Mouse (Mus musculus) heart, postnatal 4 days (tissue): ENCODE results near the gene Slc24a1. TPM values are rescaled to one million over a fixed set of nuclear protein-coding genes. Genes with fewer than 3 reads are reported as not detected.
"Not testable (repeated sequence)": the region's sequence is repeated elsewhere in the genome, so short reads cannot be mapped to it uniquely, and the experiment has no call there.

Experiments
- DNase-seq: peaks from one replicate; pipeline ENCODE4 v3.0.0; 2021
- total RNA-seq, 2 experiments: library from RNA; stranded (reverse); gene quantifications; 2 replicates each; pipeline ENCODE4 v1.2.3; 2021

Gene Slc24a1
- under 1 TPM; 0.21 to 0.29 TPM for total RNA-seq

DNA sequence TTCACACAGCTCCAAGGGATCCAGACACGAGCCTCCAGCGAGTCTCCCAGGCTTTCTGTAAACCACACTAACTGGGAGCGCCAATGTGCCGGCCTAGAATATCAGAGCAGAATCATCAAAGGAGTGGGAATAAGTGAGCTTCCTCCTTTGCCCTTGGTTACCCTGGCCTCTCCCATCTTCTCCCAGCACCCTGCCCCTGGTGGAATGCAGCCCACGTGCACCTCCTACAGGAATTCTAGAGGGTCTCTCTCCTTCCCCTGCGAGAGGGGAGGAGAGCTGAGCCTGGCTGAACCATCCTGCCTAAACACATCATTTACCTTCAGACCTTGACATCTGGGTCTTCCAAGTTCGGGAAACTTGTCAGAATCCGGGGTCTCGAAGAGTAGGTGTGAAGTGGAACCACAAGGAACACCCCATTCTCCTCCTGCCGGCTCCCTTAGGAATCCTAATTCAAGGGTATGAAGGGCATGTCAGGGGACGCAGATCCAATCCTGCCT is at the start of gene Slc24a1:
TSS of gene Slc24a1 (minus strand) at position 447 of the 497 bp plus-strand sequence.
- DNase-seq = no peak

DNA sequence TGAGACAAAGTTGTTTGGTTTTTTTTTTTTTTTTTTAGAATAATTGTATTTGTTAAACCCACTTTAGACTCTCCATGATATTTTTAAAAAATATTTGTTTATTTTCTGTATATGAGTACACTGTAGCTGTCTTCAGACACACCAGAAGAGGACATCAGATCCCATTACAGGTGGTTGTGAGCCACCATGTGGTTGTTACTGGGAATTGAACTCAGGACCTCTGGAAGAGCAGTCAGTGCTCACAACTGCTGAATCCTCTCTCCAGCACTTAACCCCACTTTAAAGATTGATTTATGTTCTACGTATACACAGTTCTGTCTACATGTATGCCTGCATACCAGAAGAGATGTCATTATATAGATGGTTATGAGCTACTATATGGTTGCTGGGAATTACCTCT is 44.1 kb upstream of the Slc24a1 start:
- not testable (repeated sequence) for DNase-seq

DNA sequence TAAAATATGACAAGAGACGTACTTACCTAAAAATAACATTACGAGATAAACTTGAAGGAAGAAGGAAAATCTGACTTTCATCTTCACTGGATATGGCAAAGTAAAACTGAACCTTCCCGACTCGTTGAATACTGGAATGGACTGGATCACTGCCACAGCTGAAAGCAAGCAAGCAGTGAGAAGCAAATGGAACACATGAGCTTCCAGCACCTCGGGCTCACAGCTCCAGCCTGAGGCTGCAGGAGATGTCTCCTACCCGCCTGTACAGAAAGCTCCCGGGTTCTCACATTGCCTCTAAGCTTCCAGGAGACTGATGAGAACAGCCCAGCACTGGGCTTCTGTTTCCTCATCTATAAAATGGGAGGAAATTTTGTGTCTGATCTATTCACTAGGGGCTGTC is 38.9 kb upstream of the Slc24a1 start:
- no peak for DNase-seq

DNA sequence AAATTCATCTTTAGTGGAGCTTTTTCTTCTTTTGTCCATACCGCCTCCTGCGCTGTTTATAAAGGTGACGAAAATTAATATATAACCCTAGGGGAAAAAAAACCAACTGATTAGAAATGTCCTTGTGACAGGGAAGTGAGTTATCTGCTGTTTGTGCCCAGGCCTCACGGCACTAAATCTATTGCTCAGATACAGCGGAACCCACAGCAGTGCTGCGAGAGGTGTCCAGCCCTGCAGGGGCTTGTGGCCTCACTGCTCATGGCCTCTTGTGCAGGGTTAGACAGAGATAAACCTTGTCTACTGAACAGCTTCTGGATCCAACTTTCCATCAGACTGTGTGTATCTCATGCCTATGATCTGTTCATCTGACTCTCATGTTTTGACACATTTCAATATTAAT is 37.0 kb upstream of the Slc24a1 start:
- DNase-seq = no peak

DNA sequence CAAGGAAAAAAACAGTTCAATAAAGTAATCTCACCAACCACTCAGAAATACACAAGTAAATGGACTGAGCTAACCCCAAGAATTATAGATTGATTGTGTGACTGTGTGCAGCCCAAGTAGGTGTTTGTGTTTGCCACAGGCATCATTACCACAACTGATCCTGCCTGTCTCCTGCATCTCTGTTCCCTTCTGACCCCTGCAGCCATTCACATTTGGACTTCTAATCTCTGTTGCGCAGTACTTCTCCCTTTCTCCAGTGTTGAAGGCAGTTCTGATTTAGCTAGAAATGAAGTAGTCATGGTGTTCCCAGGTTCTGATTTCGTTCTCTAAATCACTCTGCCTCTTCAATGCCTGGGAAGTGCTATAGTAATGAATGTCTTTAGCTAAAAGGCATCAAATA is 36.2 kb upstream of the Slc24a1 start:
- DNase-seq = no peak

DNA sequence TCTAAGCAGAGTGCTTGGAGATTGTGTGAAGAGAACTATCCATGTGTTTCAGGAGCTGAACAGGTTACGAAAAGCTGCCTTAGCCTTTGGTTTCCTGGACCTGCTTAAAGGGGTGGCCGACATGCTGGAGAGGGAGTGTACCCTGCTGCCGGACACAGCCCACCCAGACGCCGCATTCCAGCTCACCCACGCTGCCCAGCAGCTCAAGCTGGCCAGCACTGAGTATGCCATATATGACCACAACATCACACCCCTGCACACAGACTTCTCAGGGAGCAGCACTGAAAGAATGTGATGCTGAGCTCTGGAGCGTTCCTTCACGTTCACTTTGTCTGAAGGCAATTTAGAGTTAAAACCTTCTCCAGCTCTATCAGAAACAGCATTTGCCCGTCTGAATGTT is 34.4 kb upstream of the Slc24a1 start:
- no peak for DNase-seq

DNA sequence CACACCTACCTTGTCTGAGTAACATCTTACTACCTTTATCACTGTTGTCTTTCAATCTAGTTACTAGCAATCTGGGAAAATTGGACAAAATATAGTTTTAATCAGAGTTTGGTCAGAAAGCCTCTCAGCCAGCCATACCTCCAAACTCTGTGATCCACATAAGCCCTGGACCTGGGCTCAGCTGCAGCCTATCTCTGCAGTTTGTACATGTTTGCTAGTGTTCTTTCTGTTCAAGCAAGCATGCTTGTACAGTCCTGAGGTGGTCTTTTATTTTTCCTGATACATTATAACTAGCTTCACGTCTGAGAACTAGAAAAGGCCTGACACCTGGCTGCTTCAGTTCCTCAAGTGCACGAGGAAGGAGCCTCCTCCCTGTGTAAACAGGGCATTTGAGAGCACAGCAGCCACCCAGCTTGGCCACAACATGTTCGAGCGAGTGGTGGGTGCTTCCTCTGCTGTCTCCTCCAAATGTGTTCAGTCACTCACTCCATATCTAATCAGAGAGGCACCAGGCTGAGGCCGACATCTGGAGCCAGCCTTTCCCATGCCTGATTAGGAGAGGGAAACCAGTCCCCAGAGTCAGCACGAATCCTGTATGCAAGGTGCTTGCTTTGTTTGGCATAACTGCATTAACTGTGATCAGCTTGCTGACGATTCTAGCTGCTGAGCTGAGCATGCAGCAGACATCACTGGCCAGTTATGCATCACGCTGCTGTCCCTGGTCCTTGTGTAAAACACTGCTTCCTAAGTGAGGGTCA is 33.8 kb upstream of the Slc24a1 start:
- no peak for DNase-seq

DNA sequence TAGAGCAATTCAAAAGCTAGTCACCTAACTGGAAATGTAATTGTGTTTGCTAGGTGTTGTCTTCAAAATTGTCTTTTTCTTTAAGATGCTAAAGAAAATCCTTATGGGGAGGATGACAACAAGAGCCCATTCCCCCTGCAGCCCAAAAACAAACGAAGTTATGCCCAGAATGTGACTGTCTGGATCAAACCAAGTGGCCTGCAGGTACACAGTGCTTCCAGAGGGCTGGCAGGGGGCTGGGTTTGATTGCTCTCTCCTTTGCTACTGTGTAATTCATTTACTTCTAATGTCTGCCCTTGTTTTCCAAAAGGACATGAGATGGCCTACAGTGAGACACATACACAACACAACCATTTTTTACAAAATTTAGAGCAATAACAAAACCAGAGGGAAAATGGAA is 30.5 kb upstream of the Slc24a1 start:
- DNase-seq = no peak

DNA sequence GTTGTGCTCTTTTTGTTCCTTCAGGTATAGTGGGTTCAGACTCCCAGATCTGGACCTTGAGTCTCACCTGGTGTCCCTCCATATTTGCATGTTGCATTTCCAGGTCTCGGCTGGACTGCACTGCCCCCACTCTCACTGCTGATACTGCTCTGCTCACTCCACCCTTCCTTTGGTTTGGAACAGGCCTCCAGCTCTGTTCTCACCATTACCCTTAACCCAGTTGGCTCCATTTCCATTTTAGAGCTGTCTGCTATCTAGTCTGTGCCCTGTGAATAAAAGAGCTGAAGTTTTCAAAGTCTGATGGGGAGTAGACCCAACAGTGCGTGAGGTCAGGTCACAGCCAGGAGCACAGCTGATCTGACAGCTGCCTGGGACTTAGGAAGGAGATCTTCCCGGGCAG is 29.1 kb upstream of the Slc24a1 start:
- no peak for DNase-seq

DNA sequence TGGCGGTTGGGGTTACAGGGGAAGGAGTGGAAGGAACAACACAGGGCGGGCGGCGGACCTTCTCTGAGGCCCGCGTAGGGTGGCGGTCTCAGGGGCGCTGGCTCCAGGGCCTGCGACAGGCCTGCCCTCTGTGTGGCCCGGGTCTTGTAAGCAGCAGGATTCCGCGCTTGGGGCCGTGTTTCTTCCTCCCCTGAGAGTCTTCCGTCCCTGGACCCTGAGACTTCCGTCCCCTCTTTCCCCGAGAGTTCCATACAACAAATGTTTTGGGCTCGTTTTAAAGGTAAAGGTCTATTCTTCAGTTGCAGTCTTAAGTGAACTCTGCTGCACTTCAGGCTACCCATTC is 9.5 kb upstream of the Slc24a1 start:
- DNase-seq = no peak

DNA sequence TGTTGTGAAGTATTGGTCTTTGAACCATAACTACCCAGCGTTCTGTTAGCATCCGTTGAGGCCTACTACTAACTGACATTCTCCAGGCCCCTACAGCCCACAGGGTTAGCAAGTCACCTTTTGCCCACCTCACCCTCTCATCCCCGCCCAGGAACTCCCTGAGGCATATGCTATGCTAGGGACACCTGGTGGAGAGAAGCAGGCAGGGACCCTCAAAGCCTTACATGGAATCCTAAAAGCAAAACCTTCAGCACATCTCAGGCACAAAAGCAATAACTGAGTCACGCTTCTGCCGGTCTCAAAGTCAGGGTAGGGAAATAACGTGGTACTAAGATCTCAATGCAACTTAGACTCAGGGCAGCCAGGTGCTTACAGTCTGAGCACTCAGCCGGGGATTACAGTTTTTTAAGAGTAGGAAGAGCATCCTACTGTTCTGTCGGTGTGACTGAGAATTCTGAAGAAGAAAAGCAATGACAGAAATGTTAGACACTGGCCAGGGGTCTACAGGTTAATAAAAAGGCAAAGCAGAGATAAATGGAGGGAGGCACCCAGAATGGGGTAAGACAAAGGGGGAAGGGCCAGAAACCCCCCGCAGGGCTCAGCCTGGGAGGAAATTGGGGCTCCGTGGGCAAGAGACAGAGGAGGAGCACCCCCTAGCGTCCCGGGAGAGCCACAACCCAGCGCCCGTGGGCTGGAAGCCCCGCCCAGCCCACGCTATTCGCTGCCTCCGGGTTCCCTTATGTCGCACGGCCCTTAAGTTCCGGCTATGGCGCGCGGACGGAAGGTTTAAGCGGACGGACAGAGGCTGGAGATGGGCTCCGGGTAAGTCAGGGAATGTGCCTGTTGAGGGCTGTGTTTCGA is 8.9 kb upstream of the Slc24a1 start, which contains the start of gene Ints14:
TSS of gene Ints14 (plus strand) at position 789 of the 861 bp plus-strand sequence.
- peak; percentile 99 for DNase-seq

DNA sequence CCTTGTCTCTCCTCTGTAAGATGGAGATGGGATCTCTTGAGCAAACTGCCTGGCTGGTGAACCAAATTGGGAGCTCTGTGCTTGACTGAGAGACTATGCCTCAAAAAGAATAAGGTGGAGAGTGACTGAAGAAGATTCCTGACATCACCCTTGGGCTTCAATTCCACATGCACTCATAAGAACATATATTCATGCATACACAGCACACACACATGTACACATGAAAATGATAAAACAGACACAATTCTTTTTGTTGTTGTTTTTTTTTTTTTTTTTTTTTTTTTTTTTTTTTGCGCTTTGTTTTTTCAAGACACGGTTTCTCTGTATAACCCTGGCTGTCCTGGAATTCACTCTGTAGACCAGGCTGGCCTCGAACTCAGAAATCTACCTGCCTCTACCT is 5.9 kb upstream of the Slc24a1 start:
- DNase-seq = no peak

DNA sequence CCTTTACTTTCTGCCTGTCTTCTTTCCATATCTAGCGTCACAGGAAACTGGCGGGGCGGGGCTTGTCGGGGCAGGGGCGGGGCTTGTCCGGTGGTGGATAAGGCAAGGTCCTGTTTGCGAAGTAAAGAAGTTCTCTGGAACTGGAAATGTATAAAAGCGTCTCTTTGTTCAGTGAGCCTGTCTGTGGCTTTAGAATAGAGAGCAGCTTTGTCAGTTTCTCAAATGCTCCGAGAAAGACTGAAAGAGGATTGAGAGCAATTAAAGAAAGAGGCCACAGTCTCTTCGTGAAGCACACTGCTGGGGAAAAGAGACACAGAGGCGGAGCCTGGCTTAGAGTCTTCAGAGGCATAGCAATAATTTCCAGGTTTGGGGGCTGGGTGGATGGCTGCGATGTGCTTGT is 4.9 kb upstream of the Slc24a1 start:
- DNase-seq = peak; percentile 19

DNA sequence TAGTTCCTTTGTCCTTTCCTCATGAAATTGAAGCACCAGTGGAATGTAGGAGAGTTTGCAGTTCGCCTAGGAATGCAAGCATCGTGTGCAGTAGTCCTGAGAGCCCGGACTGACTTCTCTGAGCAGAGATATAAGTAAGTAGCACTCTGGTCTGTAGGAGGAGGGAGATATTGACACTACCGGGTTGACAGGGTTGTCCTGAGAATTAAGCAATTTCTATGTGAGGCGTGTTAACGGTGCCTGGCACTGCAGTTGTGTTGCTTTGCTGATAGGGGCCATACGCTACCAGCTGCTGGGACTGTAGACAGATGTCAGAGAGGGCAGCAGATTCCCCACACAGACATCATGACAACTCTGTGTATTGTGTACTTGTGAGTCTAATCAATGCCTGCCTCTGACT is 1.8 kb upstream of the Slc24a1 start:
- no peak for DNase-seq

DNA sequence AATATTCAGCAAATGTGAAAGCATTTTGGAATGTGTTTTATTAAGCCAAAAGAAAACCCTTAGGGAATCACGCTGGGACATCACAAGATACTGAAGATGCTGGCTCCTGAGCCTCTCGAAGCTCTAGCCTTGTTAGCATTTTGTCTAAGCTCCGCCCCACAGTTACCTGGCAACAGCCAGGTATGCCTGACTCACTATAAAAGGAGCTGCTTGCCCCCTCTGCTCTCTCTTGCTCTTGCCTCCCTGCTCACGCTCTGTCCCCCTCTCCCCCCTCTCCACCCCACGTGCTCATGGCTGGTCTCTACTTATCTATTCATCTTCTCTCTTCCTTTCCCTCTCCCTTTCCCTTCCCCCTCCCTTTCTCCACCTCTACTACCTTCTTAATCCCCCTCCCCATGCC is 648 bp upstream of the Slc24a1 start:
- DNase-seq = no peak

DNA sequence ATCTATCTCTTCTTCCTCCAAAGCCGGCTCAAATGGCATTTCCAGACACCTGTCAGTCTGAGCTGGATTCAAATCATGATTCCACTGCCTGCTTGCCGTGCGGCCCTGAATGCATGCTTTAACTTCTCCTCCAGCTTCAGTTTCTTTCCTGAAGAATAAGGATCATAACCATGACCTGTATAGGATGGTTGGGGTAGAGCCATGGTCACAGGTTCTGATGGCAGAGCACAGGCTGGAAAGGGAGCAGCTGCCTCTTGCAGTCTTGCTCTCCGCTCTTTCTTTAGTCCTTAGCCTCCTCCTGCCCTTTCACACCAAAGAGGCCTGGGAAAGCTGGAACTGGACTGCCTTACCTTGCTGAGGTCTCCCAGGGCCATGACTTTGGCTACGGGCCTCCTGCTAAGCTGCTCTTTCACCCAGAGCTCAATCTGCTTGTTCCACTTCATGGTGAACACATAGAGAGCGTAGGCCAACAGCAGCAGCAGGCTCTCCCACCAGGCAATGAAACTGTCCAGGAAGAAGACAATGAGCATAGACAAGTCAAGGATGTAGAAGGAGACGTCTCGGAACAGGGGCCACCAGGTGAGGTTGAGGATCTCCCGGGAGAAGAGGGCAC is 3.8 kb downstream of the Slc24a1 start:
- no peak for DNase-seq

DNA sequence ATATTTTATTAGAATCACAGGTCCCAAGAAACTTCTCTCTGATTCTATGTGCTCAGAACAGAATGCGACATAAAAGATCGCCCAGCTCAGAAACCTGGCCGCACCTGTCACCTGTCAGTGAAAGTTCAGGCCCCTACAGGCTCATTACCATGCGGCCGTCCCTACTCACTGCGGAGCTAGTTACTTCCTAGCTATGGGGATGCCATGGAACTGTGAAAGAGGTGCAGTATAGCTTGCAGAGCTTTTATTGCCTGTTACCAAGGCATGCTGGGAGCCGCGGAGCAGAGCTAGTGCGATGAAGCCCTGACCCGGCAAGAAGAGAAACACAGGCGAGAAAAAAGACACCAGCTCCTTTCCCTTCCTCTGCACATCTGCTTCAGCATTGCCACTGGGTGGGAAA is 7.4 kb downstream of the Slc24a1 start:
- DNase-seq = no peak

DNA sequence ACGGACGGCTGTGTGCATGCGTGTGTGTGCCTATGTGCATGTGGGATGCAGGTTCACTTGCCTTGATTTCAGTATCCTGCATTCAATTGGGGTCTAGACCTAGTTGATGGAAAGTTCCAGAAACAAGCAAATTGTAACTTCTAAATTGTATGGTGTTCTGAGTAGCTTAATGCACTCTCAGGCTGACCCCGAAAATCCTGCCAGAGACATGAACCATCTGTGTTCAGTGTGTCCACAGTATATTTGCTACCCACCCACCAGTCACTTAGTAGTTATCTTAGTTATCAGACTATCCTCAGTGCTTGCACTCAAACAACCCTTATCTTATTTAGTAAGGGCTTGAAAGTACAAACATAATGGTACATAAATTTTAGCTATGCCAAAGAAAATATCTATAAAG is 9.8 kb downstream of the Slc24a1 start:
- DNase-seq = no peak

DNA sequence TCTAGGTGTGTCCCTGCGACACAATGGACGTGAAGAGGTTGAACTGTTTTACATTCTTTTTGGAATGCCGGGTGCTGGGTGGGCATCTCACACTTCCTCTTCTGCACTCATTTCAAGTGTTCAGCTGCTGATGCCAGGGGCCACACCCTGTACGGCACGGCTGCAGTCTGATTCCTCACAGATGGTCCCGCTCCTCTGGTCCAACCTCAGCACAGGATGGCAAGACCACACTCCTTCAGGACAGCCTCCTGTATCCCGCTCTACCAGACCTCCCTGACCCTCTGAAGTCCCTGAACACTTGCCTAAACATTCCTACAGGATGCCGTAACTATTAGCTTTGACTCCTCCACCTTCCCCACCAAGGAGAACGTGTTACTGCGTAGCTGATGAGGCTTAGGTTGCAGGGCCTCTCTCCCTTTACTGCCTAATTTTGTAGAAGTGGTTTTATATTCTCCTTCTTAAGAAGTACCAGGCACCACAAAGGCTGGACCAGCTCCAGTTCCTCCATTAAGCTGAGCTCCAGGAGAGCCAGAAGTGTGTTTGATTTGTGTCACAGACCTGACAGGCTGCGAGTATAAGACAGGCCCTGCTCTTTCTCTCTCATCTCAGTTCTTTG is 10.6 kb downstream of the Slc24a1 start:
- no peak for DNase-seq

DNA sequence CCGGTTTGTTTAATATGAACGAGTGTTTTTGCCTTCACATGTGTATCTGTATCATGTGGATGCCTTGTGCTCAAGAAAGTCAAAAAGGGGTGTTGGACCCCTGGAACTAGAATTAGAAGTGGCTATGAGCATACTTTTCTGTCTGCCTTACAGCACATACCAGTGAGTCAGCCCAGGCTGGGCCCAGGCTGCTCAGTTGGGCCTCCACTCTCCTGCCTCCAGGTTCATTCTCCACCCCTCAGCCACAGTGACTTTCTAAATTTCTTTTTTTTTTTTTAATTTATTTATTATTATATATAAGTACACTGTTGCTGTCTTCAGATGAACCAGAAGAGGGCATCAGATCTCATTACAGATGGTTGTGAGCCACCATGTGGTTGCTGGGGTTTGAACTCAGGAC is 11.6 kb downstream of the Slc24a1 start:
- DNase-seq = no peak

DNA sequence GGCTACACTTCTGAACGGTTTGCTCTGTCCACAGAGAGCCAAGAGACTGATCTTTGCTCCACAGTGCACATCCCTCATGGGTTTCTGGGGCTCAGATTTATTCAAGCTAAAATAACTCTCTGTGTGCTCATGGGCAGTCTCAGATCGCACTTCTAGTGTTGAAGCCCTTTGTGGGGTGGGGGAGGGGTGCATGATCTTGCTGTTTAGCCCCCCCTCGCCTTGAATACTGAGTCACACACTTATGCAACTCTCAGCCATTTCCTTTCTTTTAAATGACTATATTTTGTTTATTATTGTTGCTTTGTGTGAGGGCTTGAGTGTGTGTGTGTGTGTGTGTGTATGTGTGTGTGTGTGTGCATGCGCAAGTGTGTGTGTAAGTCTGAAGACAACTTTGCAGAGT is 12.1 kb downstream of the Slc24a1 start:
- DNase-seq = no peak

DNA sequence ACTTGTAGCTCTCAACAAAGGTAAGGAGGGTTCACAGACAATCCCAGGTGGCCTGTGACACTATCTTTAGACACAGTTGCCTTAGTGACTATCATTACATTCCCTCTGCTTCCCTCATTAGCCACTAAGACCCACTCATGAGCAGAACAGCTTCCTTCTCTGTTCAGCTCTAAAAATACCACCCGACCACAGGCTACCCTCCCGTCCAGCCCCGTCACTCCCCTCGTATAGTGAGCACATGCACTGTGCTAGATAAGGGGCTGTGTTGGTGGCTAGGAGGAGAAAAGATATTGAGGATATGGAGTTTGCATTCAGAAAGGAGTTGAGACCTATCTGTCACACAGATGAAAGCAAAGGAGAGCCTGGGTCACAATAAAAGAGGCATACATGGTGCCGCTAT is 12.9 kb downstream of the Slc24a1 start:
- DNase-seq = no peak

DNA sequence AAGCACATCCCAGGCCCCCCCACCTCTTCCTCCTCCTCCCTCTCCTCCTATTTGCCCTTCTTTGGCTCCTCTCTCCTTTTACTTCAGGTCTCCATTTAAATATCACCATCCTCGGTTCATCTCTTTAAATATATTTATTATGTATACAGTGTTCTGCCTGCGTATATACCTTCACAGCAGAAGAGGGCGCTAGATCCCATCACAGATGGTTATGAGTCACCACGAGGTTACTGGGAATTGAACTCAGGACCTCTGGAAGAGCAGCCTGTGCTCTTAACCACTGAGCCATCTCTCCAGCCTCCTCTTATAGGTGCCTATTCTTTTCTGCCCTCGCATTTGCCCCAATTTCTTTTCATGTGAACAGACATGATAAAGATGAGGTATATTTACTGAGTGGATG is 13.9 kb downstream of the Slc24a1 start:
- no peak for DNase-seq
